Mouse (Mus musculus): ENCODE data around the gene Lrch4.

The Lrch4 gene
- long read RNA-seq, experiment 1, transcript Lrch4-201 (18 exons, 3,078 nt), result major isoform, 5 of 8 reads
- long read RNA-seq, experiment 1, partial matches to known transcripts, result 1 of 8 reads
- long read RNA-seq, experiment 1, other reads (novel, unspliced or antisense), result 1 of 8 reads
- long read RNA-seq, experiment 2, partial matches to known transcripts, result 4 of 8 reads
- long read RNA-seq, experiment 2, other reads (novel, unspliced or antisense), result 0 of 8 reads

GRCm38 (mm10) chr5:137628498-137629305, at the start of gene Lrch4, which contains the start of the genes Fbxo24 and Gm20605:
Lrch4 (plus strand) TSS chr5:137629121.
Fbxo24 (minus strand) TSS chr5:137629002.
Gm20605 (plus strand) TSS chr5:137629175.
- intact Hi-C loops (cut with DNase I), result no loop called here

- intact Hi-C loops (cut with DNase I), result no loop called here
Measured at GRCm38 (mm10) chr5:137580246-137580645, 48.7 kb upstream of the Lrch4 start.

- intact Hi-C loops (cut with DNase I), result no loop called here
Measured at GRCm38 (mm10) chr5:137582702-137583101, 46.2 kb upstream of the Lrch4 start.

GRCm38 (mm10) chr5:137583670-137584169, 45.2 kb upstream of the Lrch4 start:
- intact Hi-C loops (cut with DNase I), result no loop called here

- intact Hi-C loops (cut with DNase I), result loop anchor here (5.0 kb wide), 2 partner anchors 33 to 67 kb away; partner anchors contain the start of gene Actl6b
Measured at GRCm38 (mm10) chr5:137584976-137585375, 43.9 kb upstream of the Lrch4 start.

GRCm38 (mm10) chr5:137590507-137590906, 38.4 kb upstream of the Lrch4 start:
- intact Hi-C loops (cut with DNase I), result no loop called here

GRCm38 (mm10) chr5:137595921-137596320, 33.0 kb upstream of the Lrch4 start:
- intact Hi-C loops (cut with DNase I), result no loop called here

GRCm38 (mm10) chr5:137596601-137597261, 32.2 kb upstream of the Lrch4 start:
- intact Hi-C loops (cut with DNase I), result no loop called here

- intact Hi-C loops (cut with DNase I), result no loop called here
Measured at GRCm38 (mm10) chr5:137597625-137598024, 31.3 kb upstream of the Lrch4 start.

- intact Hi-C loops (cut with DNase I), result no loop called here
Measured at GRCm38 (mm10) chr5:137598100-137598826, 30.7 kb upstream of the Lrch4 start.

GRCm38 (mm10) chr5:137599600-137599999, 29.3 kb upstream of the Lrch4 start:
- intact Hi-C loops (cut with DNase I), result no loop called here

GRCm38 (mm10) chr5:137600281-137600618, 28.7 kb upstream of the Lrch4 start:
- intact Hi-C loops (cut with DNase I), result loop anchor here (5.0 kb wide), 1 partner anchor 42 kb away; the partner anchor contains the start of gene Sap25

GRCm38 (mm10) chr5:137600619-137601364, 28.1 kb upstream of the Lrch4 start, which contains the start of gene Mospd3:
Mospd3 (minus strand) TSS chr5:137601058.
- intact Hi-C loops (cut with DNase I), result loop anchor here (5.0 kb wide), 1 partner anchor 42 kb away; the partner anchor contains the start of gene Sap25

GRCm38 (mm10) chr5:137601365-137601729, 27.6 kb upstream of the Lrch4 start:
- intact Hi-C loops (cut with DNase I), result loop anchor here (5.0 kb wide), 1 partner anchor 41 kb away; the partner anchor contains the start of gene Sap25

- intact Hi-C loops (cut with DNase I), result no loop called here
Measured at GRCm38 (mm10) chr5:137607860-137608653, 20.9 kb upstream of the Lrch4 start.

- intact Hi-C loops (cut with DNase I), result no loop called here
Measured at GRCm38 (mm10) chr5:137608654-137609190, 20.2 kb upstream of the Lrch4 start.

- intact Hi-C loops (cut with DNase I), result no loop called here
Measured at GRCm38 (mm10) chr5:137609292-137609691, 19.6 kb upstream of the Lrch4 start.

- intact Hi-C loops (cut with DNase I), result no loop called here
Measured at GRCm38 (mm10) chr5:137610056-137610455, 18.9 kb upstream of the Lrch4 start.
